Mouse (Mus musculus) liver, embryonic 14.5 days (tissue): ENCODE results near the gene Sufu. TPM values are rescaled to one million over a fixed set of nuclear protein-coding genes. Genes with fewer than 3 reads are reported as not detected.

Experiments used
- ATAC-seq: fragments of 200-750 bp; cut with Nextera tagmentation; 2 replicates; pipeline ENCODE4 v1.8.0; 2017; ENCODE audit warnings: moderate number of reproducible peaks, mild to moderate bottlenecking, moderate library complexity; ENCODE audit not compliant: insufficient read depth
- DNase-seq, 3 experiments: peaks; one replicate each; pipeline ENCODE4 v3.0.0-alpha.2; 2012 to 2013; ENCODE audit warnings: low read depth in 3 of 3, low spot score in 3 of 3
- H3K27ac ChIP-seq: fragments of 300-500 bp; sonication (generic); 2 replicates; pipeline ENCODE4 v1.5.1; 2014; ENCODE audit warnings: moderate library complexity, mild to moderate bottlenecking, control low read depth, inconsistent platforms
- H3K27me3 ChIP-seq: fragments of 300-500 bp; sonication (generic); 2 replicates; pipeline ENCODE4 v1.6.1; 2014; ENCODE audit warnings: mild to moderate bottlenecking, low read length, moderate library complexity; ENCODE audit not compliant: control insufficient read depth, insufficient read depth
- H3K36me3 ChIP-seq: fragments of 300-500 bp; sonication (generic); replicated peaks from 2 replicates; pipeline ENCODE4 v1.6.1; 2014; ENCODE audit warnings: low read depth; ENCODE audit not compliant: control insufficient read depth, insufficient read depth
- H3K4me1 ChIP-seq, 2 experiments: fragments of 200-500 bp in 1 of 2; fragments of 300-500 bp in 1 of 2; sonication (generic) in 1 of 2; replicated peaks; 2 replicates each; pipeline ENCODE4 v1.6.1; 2012 to 2014; ENCODE audit warnings: antibody characterized with exemption in 1 of 2, inconsistent platforms in 1 of 2, low read length in 1 of 2; ENCODE audit not compliant: control insufficient read depth in 2 of 2, insufficient read depth in 2 of 2
- H3K4me2 ChIP-seq: fragments of 300-500 bp; sonication (generic); 2 replicates; pipeline ENCODE4 v1.6.1; 2014; ENCODE audit warnings: low read depth, mild to moderate bottlenecking, control low read depth, moderate library complexity
- H3K4me3 ChIP-seq, 2 experiments: fragments of 200-500 bp in 1 of 2; fragments of 300-500 bp in 1 of 2; sonication (generic) in 1 of 2; 2 replicates each; pipeline ENCODE4 v1.5.1; 2012 to 2014; ENCODE audit warnings: low read depth in 2 of 2, low read length in 2 of 2, mild to moderate bottlenecking in 2 of 2, control low read depth in 1 of 2, inconsistent platforms in 1 of 2, moderate library complexity in 1 of 2; ENCODE audit not compliant: insufficient read depth in 1 of 2
- H3K9ac ChIP-seq: fragments of 300-500 bp; sonication (generic); replicated peaks from 2 replicates; pipeline ENCODE4 v1.6.1; 2014; ENCODE audit warnings: mild to moderate bottlenecking, control low read depth, moderate library complexity
- H3K9me3 ChIP-seq: fragments of 300-500 bp; sonication (generic); 2 replicates; pipeline ENCODE4 v1.6.1; 2016; ENCODE audit warnings: low read length, mixed read lengths; ENCODE audit not compliant: control insufficient read depth
- CTCF ChIP-seq: IDR thresholded peaks from 2 replicates; pipeline ENCODE4 v1.5.1; 2016; ENCODE audit warnings: antibody characterized with exemption, low read depth, control low read depth
- EP300 ChIP-seq: IDR thresholded peaks from 2 replicates; pipeline ENCODE4 v1.6.1; 2016; ENCODE audit warnings: antibody characterized with exemption, low read depth
- WGBS: fragments of 180-500 bp; shearing (Covaris S2); extraction: QIAGEN DNeasy Blood & Tissue Kit; methylation state at CpG from one replicate; pipeline ENCODE4 v1.1.7; 2014; ENCODE audit not compliant: insufficient replicate concordance; 5-methylcytosine and 5-hydroxymethylcytosine counted together
- polyA plus RNA-seq, 2 experiments: library from polyadenylated mRNA; depleted of rRNA in 1 of 2; stranded (reverse) in 1 of 2; unstranded in 1 of 2; fragments of >200 nt; fragmentation: Nextera tagmentation in 1 of 2; extraction: Ambion mirVana in 1 of 2; gene quantifications; 2 replicates each; pipeline versions ENCODE4 v1.2.1 to v1.2.3; 2012 to 2014

The Sufu gene
- polyA plus RNA-seq, 2 experiments = 3.6 to 4.2 TPM

GRCm38 (mm10) chr19:46532031-46532688 is 135.5 kb downstream of the Sufu start:
- DNase-seq (peak in 1 of 3 experiments; percentile 27), ATAC-seq (peak; percentile 66)
- H3K4me2 ChIP-seq = peak overlapping the region; percentile 37
- H3K27ac ChIP-seq = peak overlapping the region; percentile 25; the same call in 1 of the 2 replicates
- WGBS = 11% methylated on average over 10 of the region's 10 CpGs
- H3K9me3 ChIP-seq = no peaks in the 10 kb centered on the region
- H3K27me3 ChIP-seq = no peaks in the 10 kb centered on the region
- TF ChIP-seq EP300 = peak; percentile 29; the same call in 1 of the 2 replicates
- 0 out of 2 replicates have a peak, but pooled peaks have one; percentile 6 for TF ChIP-seq CTCF
- peaks cover 20 to 37% of the 10 kb centered on the region in 2 experiments for H3K4me1 ChIP-seq
- no peak overlapping the region for H3K4me3 ChIP-seq
- no peaks in the 10 kb centered on the region for H3K36me3 ChIP-seq
- peak overlapping the region; percentile 7 for H3K9ac ChIP-seq

GRCm38 (mm10) chr19:46533066-46533465 is 136.4 kb downstream of the Sufu start:
- H3K9ac ChIP-seq = no peak overlapping the region

GRCm38 (mm10) chr19:46533525-46533924 is 136.8 kb downstream of the Sufu start:
- ATAC-seq = no peak
- no peak overlapping the region for H3K4me2 ChIP-seq
- H3K36me3 ChIP-seq = no peaks in the 10 kb centered on the region
- H3K27me3 ChIP-seq = no peaks in the 10 kb centered on the region
- TF ChIP-seq EP300 (no peak), CTCF (no peak)
- H3K27ac ChIP-seq = no peak overlapping the region
- H3K9ac ChIP-seq = no peak overlapping the region
- no peak for DNase-seq
- 73% methylated on average over 5 of the region's 5 CpGs for WGBS
- H3K9me3 ChIP-seq = no peaks in the 10 kb centered on the region
- peaks cover 20 to 29% of the 10 kb centered on the region in 2 experiments for H3K4me1 ChIP-seq
- no peak overlapping the region for H3K4me3 ChIP-seq

More at GRCm38 (mm10) chr19:46533066-46533465, 136.4 kb downstream of the Sufu start:
- ATAC-seq (no peak), DNase-seq (no peak)
- Histone ChIP-seq H3K27ac (no peak overlapping the region), H3K4me2 (no peak overlapping the region), H3K4me1 (peaks cover 20 to 34% of the 10 kb centered on the region in 2 experiments), H3K9me3 (no peaks in the 10 kb centered on the region), H3K36me3 (no peaks in the 10 kb centered on the region), H3K27me3 (no peaks in the 10 kb centered on the region), H3K4me3 (no peak overlapping the region)
- no peak for TF ChIP-seq EP300
- TF ChIP-seq CTCF = no peak
- 55% methylated on average over 4 of the region's 4 CpGs for WGBS

- Histone ChIP-seq H3K27me3 (no peaks in the 10 kb centered on the region), H3K36me3 (no peaks in the 10 kb centered on the region), H3K4me2 (no peak overlapping the region), H3K9ac (no peak overlapping the region), H3K4me3 (no peak overlapping the region), H3K27ac (no peak overlapping the region), H3K4me1 (peaks cover 15 to 25% of the 10 kb centered on the region in 2 experiments), H3K9me3 (no peaks in the 10 kb centered on the region)
- DNase-seq = no peak
- no peak for TF ChIP-seq CTCF
- TF ChIP-seq EP300 = no peak
- ATAC-seq = no peak
- WGBS = 44% methylated on average over 6 of the region's 6 CpGs
These were observed 137.9 kb downstream of the Sufu start for GRCm38 (mm10) chr19:46534542-46535098.

- 81% methylated on average over 9 of the region's 9 CpGs for WGBS
- Histone ChIP-seq H3K4me3 (no peak overlapping the region), H3K4me2 (no peak overlapping the region), H3K36me3 (no peaks in the 10 kb centered on the region), H3K27me3 (no peaks in the 10 kb centered on the region), H3K9me3 (no peaks in the 10 kb centered on the region), H3K27ac (no peak overlapping the region), H3K4me1 (peaks cover 2 to 7% of the 10 kb centered on the region in 2 experiments), H3K9ac (no peak overlapping the region)
- DNase-seq (no peak), ATAC-seq (no peak)
- TF ChIP-seq CTCF = no peak
- TF ChIP-seq EP300 = no peak
These were observed 140.7 kb downstream of the Sufu start for GRCm38 (mm10) chr19:46537357-46537756.
